Mouse (Mus musculus) adrenal gland, adult 18-20 months (tissue): ENCODE results near the gene Spata17. TPM values are rescaled to one million over a fixed set of nuclear protein-coding genes. Genes with fewer than 3 reads are reported as not detected.

ENCODE experiments used
- DNase-seq, 2 experiments: peaks; one replicate each; pipeline ENCODE4 v3.0.0; 2021 to 2022; ENCODE audit warnings: low spot score in 2 of 2
- total RNA-seq, 2 experiments: library from RNA; stranded (reverse); gene quantifications; 1 replicate in 1 of 2; 2 replicates in 1 of 2; pipeline ENCODE4 v1.2.3; 2021

The Spata17 gene
- total RNA-seq, 2 experiments from 2014 or later, result 0.56 to 1.1 TPM

DNA sequence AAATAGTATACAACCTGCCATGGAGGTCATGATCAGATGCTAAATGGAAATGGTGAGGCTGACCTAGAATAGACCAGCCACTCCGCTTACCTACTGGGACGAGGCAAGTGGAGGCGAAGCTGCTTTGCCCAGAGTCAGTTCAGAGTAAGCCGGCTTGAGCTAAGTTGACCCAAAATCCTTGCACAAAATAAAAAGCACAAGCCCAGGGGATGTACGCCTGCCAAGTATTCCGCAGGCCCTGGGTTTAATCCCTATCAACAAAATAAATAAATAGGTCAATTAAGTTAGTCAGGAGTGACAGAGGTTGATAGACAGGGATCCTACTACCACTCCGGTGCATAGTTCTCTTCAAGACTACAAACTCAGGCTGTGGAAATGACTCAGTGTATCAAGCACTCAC, 207.0 kb downstream of the Spata17 start:
- no peak for DNase-seq

DNA sequence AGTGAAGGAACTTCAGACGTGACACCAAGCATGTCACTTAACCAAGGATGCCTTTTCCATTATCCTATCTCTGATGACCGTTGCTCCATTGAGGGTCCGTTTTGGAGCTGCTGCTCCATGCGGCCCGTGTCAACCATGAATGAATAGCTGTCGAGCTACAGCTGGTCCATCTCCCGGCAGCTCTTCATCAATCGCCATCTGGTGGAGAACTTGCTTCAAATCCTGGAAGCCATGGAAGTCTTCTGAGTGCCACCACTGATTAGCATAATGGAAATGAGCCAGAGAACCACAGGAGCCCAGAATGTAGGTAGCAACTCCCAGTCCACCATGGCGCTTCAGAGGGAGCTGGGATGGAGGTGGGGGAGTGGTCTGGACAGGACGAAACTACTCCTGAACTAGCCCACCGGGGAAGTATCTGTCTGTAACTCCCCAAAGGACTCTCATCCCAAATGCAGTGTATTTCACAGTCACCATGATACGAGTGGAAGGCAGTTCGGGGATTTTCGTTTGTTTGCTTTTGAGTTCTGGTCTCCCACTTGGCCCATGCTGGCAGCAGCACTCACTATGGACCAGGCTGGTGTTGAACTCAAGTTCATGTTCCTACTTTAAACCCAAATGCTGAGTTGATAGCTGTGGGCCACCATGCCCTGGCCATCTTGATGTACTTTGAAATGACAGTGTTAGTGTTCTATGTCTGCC, 208.9 kb downstream of the Spata17 start:
- no peak for DNase-seq

DNA sequence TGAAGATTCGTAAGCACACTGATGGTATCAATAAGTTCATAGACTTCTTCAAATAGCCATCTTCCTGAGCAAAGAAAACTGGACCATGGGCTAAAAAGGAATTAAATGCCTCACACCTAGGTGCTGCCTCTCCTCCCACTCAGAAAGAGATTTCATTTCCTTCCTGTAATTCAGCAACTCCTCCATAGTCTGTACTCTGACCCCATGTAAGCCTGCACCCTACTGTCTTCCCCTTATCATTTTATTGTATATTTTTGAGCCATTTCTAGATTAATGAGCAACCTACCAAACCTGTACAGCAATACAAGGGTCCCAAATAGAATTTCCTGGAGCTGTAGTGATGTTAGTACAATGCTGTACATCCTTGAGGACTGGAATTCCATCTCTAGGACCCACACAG, 211.0 kb downstream of the Spata17 start:
- no peak for DNase-seq

DNA sequence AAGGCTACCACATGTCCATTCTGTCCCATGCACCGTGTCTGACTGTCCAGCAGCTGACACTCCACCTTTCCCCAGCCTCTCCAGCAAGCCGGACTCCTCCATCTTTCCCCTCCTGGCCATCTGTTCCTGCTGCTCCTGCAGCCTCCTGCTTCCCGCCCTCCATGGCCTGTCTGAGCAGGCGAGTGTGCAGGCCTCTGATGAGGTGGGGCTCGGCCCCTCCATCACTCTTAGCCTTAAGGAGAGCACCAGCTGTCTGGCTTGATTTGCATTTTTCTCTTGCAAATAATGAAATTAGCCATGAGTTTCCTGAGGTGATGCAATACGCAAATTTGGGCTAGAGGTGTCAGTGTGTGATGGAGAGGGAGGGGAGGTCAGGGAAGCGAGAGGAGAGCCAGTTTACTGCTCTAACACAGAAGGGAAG, 211.8 kb downstream of the Spata17 start:
- no peak for DNase-seq

DNA sequence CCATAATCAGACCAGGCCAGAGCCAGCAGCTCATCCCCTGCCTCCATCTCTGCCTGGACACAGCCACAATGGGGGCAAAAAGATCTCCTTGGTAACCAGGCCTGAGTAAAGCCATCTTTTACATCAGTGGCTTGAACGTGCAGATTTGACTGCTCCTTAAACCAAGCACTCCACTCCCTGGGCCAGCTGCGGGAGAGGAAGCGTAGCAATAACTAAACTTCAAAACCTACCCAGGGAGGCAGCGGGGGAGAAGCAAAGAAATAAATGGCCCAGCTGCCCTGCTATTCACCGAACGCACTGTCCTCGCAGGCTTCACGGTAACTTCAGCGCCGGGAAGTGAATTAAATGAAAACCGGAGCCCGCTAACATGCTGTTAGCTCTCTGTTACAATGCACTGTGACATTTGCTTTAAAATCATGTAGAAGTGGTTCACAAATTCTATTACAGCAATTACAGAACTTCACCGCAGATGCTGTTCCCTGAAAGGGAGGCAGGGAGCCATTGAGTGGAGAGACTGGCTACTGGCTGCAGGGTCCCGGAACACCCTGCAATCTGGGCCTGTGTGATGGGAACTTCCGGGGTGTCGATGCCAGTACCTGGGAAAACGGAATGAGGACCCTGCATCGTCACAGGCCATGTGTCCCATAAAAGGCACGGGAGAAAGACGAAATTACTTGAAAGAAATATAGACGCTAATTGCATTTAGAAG, 217.5 kb downstream of the Spata17 start:
- no peak for DNase-seq

Other genes starting within 250 kb of the Spata17 start
- gene D1Pas1, start 248.0 kb downstream of the Spata17 start, total RNA-seq, result not detected
- 10 to 100 TPM; 20.1 to 23.6 TPM for gene Gpatch2, start within 50 bp of the Spata17 start, total RNA-seq